Mouse (Mus musculus): ENCODE data around the gene Creg2.

DNA sequence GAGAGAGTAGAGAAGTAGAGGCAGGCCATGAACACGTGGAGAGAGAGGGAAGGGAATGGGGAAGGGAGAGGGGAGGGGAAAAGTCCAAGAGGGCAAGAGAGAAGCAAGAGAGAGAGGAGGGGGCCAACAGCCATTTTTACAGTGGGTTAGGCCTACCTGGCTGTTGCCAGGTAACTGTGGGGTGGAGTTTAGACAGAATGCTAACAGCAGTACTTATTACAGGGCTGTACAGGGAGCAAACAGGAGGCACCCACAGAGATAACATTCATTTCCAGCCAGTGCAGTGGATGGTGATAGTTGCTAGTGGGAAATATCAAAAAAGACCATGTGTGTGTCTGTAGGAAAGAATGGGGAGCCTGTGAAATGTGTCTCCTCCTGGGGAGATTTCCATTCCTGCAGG lies 27.5 kb downstream of the Creg2 start:
- no peak for TF ChIP-seq POLR2A (IDR thresholded peaks at IDR 0.05; ENCODE audit: insufficient read length, low read depth)
- TF ChIP-seq E2F4 (IDR thresholded peaks at IDR 0.05; ENCODE audit: insufficient read depth), result no peak
- no peak for TF ChIP-seq CEBPB (IDR thresholded peaks at IDR 0.05; ENCODE audit: insufficient read depth, poor library complexity, severe bottlenecking)
- no peak for TF ChIP-seq USF1 (IDR thresholded peaks at IDR 0.05; ENCODE audit: low read depth)
